20 mouse cellular contexts compared by ENCODE assay signal in genomic region chr13:108552288-108552687, GRCm38 (mm10).
"Had no signal": no experiment of that assay in that cellular context is flagged by ENCODE, and none has a peak within 500 bp of the region (broad histone marks: within the 10 kb centered on the region; RNA-seq: fewer than 3 reads in every experiment).

No protein-coding gene starts in this region.

- H3K27ac ChIP-seq: liver, embryonic 13.5 days; liver, embryonic 15.5 days; macrophage; midbrain, embryonic 13.5 days; midbrain, embryonic 15.5 days; neural tube, embryonic 13.5 days; neural tube, embryonic 15.5 days had no signal

- H3K9me3 ChIP-seq: liver, embryonic 13.5 days; liver, embryonic 15.5 days; megakaryocyte, embryonic 14.5 days; midbrain, embryonic 13.5 days; midbrain, embryonic 15.5 days; neural tube, embryonic 13.5 days; neural tube, embryonic 15.5 days had no signal

- H3K27me3 ChIP-seq: liver, embryonic 13.5 days; liver, embryonic 15.5 days; megakaryocyte, embryonic 14.5 days; midbrain, embryonic 13.5 days; midbrain, embryonic 15.5 days; neural tube, embryonic 13.5 days; neural tube, embryonic 15.5 days had no signal

- ATAC-seq: liver, postnatal 0 days; midbrain, embryonic 13.5 days; midbrain, embryonic 15.5 days had no signal

- H3K36me3 ChIP-seq: liver, embryonic 13.5 days; liver, embryonic 15.5 days; midbrain, embryonic 13.5 days; midbrain, embryonic 15.5 days; neural tube, embryonic 13.5 days; neural tube, embryonic 15.5 days had no signal

- H3K4me2 ChIP-seq: liver, embryonic 13.5 days; liver, embryonic 15.5 days; midbrain, embryonic 11.5 days; midbrain, embryonic 13.5 days; midbrain, embryonic 15.5 days; neural tube, embryonic 13.5 days; neural tube, embryonic 15.5 days had no signal

- H3K4me1 ChIP-seq: liver, embryonic 13.5 days; liver, embryonic 15.5 days; midbrain, embryonic 13.5 days; midbrain, embryonic 15.5 days; neural tube, embryonic 13.5 days; neural tube, embryonic 15.5 days had no signal

- H3K9ac ChIP-seq: liver, embryonic 13.5 days; liver, embryonic 15.5 days; liver, postnatal 0 days; midbrain, embryonic 13.5 days; midbrain, embryonic 15.5 days; neural tube, embryonic 13.5 days; neural tube, embryonic 15.5 days had no signal

- DNase-seq: liver, embryonic 13.5 days; liver, postnatal 0 days; lung, adult 2 months; retina, postnatal 1 day; right cerebral cortex, adult 18-20 months; right cerebral cortex, postnatal 25 days; right cerebral cortex, postnatal 4 days; spleen, adult 18-20 months; thymus, adult 18-20 months; thymus, postnatal 14 days; thymus, postnatal 36 days had no signal

- H3K4me3 ChIP-seq: liver, embryonic 13.5 days; liver, embryonic 15.5 days; megakaryocyte, embryonic 14.5 days; midbrain, embryonic 13.5 days; midbrain, embryonic 15.5 days; myocyte; neural tube, embryonic 13.5 days; neural tube, embryonic 15.5 days had no signal
